Mouse (Mus musculus) CH12.LX (cell line): Measurements from ENCODE around the gene Akap1.

Experiments used
- CTCF ChIP-seq, 2 experiments: IDR thresholded peaks in 1 of 2; conservative IDR thresholded peaks in 1 of 2; 2 replicates each; pipeline ENCODE4 v1.5.1; 2011 to 2012; ENCODE audit warnings: low read depth in 2 of 2, low read length in 2 of 2, improper control_type of control experiment in 1 of 2, inconsistent platforms in 1 of 2, mild to moderate bottlenecking in 1 of 2, moderate library complexity in 1 of 2
- GABPA ChIP-seq: IDR thresholded peaks from 2 replicates; pipeline ENCODE4 v1.6.1; 2012; ENCODE audit warnings: low read depth, low read length, improper control_type of control experiment, inconsistent platforms; ENCODE audit not compliant: insufficient replicate concordance
- POLR2A ChIP-seq: IDR thresholded peaks from 2 replicates; pipeline ENCODE4 v1.6.1; 2011; ENCODE audit warnings: low read depth, mild to moderate bottlenecking, improper control_type of control experiment, low read length
- RCOR1 ChIP-seq: conservative IDR thresholded peaks from 2 replicates; pipeline ENCODE4 v1.6.1; 2012; ENCODE audit warnings: low read depth, mild to moderate bottlenecking, inconsistent platforms, low read length, improper control_type of control experiment
- SMC3 ChIP-seq: IDR thresholded peaks from 2 replicates; pipeline ENCODE4 v1.6.1; 2011; ENCODE audit warnings: low read depth, low read length, improper control_type of control experiment
- ZC3H11A ChIP-seq: IDR thresholded peaks from 2 replicates; pipeline ENCODE4 v1.6.1; 2012; ENCODE audit warnings: low read depth, mild to moderate bottlenecking, inconsistent platforms, low read length, improper control_type of control experiment

GRCm38 (mm10) chr11:88861060-88861459 is 3.3 kb downstream of the Akap1 start:
- no peak for TF ChIP-seq POLR2A
- TF ChIP-seq CTCF (conservative IDR thresholded peaks at IDR 0.05 in 1 of 2, IDR thresholded peaks at IDR 0.05 in 1 of 2; ENCODE audit: low read depth in 2 of 2, low read length in 2 of 2), result no peak
- no peak for TF ChIP-seq GABPA
- no peak for TF ChIP-seq ZC3H11A
- no peak for TF ChIP-seq SMC3
- TF ChIP-seq RCOR1, result no peak
